Mouse (Mus musculus): ENCODE results near the gene Fam209. TPM values are rescaled to one million over a fixed set of nuclear protein-coding genes. Genes with fewer than 3 reads are reported as not detected.

Fam209 gene
- polyA plus RNA-seq (2012; rRNA removed): 0.43 and 0.71 TPM in 2 replicates

DNA sequence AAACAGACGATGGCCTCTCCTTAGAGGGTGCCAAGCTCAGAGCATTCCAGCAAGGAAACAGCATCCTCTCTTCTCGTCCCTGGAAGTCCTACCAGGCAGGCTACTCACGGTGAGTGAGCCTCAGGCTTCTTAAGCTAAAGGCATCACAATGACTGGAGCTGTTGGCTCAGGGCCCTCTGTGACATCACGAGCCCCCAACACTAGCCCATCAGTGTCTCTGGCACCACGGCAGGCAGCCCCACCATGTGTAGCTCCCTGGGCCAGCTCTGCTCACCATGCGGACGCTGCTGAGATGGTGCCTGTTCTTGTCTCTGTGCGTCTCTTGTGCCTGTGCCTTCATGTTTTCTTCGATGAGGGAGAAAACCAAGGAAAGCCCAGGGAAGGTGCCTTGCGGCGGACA, at the start of gene Fam209:
Gene Fam209, plus strand, starts transcription at position 203 of the 400 bp plus-strand sequence.

GRCm38 (mm10) chr2:172439843-172440639, 32.3 kb upstream of the Fam209 start, which contains the start of gene Rtf2:
Gene Rtf2, plus strand, starts transcription at chr2:172440556.

GRCm38 (mm10) chr2:172458496-172458895, 13.8 kb upstream of the Fam209 start, which contains the start of gene Gcnt7:
Gene Gcnt7, minus strand, starts transcription at chr2:172458596.

Other genes with a start within 250 kb of the Fam209 start
- gene Mc3r, start 224.0 kb upstream of the Fam209 start, polyA plus RNA-seq (2012; rRNA removed): 0.53 and 0.62 TPM in 2 replicates
- gene Fam210b, start 127.0 kb upstream of the Fam209 start, polyA plus RNA-seq (2012; rRNA removed): 20.7 and 25.6 TPM in 2 replicates
- gene Aurka, start 102.0 kb upstream of the Fam209 start, polyA plus RNA-seq (2012; rRNA removed): 9.3 and 10.4 TPM in 2 replicates
- gene Cstf1, start 101.8 kb upstream of the Fam209 start, polyA plus RNA-seq (2012; rRNA removed): 33.9 and 34.7 TPM in 2 replicates
- 0.05 TPM in 2 replicates for gene Cass4, start 78.7 kb upstream of the Fam209 start, polyA plus RNA-seq (2012; rRNA removed)
- gene Rtf2, start 32.0 kb upstream of the Fam209 start, polyA plus RNA-seq (2012; rRNA removed): 70.1 and 72.9 TPM in 2 replicates
- not detected in 2 replicates for gene Gcnt7, start 13.9 kb upstream of the Fam209 start, polyA plus RNA-seq (2012; rRNA removed)
- 3.7 and 4.3 TPM in 2 replicates for gene Tfap2c, start 77.1 kb downstream of the Fam209 start, polyA plus RNA-seq (2012; rRNA removed)